Mouse (Mus musculus): ENCODE results near the gene Crybg3.

The Crybg3 gene

DNA sequence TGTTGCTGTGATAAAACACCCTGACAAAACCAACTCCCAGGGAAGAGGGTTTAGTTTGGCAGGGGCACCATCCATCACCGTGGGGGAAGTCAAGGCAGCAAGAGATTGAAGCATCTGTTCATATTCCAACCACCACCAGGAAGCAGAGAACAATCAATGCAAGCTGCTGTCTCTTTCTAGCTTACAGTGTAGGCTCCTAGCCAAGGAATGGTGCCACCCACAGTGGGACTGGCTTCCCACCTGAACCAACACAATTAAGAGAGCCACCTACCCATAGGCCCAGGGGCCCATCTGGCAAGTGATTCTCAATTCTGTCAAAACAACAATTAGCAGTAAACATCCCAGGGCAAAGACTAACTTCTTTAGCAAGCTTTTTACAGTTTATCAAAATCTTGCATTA is 152.6 kb downstream of the Crybg3 start:
- DNase-seq = no peak

DNA sequence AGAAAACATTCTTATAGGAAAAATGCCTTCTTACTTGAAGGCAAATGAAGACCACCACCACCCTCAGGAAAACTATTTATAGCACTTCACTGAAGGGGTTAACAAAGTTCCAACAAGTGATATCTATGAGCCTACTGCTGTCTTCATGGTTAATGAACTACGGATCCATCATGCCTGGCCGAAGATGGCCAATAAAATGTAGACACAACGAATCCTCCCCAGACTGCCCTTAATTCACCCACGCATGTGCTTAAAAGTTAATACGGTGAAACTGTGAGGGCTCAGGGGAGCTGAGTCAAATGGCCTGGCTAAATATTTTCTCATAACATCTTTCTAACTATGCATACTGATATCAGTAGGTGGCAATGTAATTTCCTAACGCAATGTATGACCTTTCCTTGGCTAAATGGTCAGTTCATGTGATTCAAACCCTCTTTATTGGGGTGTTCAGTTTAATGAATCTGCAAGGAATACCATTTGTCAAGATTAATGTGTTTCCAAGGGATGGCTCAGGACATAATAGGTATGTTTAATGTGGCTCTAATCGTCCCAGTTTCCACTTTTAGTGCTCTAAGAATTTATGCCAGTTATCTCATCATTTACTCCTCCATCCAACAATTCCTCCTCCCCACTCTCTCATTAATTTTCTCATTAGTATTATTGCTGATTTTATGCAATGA is 155.8 kb downstream of the Crybg3 start:
- no peak for DNase-seq

Measured in kidney, postnatal 10 days (tissue).